Mouse (Mus musculus): Measurements from ENCODE around the gene Zfp956. TPM values are rescaled to one million over a fixed set of nuclear protein-coding genes. Genes with fewer than 3 reads are reported as not detected.
"Not testable (repeated sequence)": the region's sequence is repeated elsewhere in the genome, so short reads cannot be mapped to it uniquely, and the experiment has no call there.

Gene Zfp956
- polyA plus RNA-seq, 1 experiment from 2014 or later: 1.4 TPM

DNA sequence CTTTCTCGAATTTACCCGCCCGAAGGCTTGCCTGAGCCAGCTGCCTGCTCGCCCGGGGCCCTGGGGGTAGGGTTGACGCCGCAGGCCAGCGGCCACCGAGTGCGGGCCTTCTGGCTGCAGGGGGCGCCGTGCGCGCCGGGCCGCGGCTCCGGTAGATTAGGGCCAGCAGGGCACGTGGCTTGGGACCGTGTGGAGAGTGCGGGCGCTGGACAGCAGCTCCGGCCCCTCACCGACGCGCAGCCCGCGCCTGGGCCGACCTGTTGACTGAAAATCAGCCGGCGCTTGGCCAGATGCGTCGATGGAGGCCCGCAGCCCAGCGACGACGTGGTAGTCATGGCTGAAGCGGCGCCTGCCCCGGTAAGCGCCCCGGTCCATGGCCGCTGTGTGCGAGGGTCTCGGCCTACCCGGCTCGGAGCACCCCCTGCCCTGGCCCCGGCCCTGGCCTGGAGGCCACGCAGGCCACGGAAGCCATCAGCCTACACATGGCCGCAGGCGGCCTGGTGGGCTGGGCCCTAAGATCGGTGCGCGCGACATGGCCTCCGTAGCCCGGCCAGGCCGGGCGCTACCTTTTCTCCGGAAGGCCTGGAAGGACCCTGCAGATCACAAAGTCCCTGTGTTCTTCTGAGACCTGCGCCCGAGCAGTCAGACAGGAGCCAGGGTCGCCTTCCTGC lies 10.0 kb upstream of the Zfp956 start:
- no peak overlapping the region for H3K27ac ChIP-seq
- WGBS (ENCODE audit: missing documents): 25% methylated on average over 63 of the region's 64 CpGs

GRCm38 (mm10) chr6:47943721-47944120 lies 9.5 kb upstream of the Zfp956 start:
- H3K4me3 ChIP-seq (ENCODE audit: inconsistent target): peak overlapping the region; percentile 7; the same call in 1 of the 2 replicates
- 66% methylated on average over 3 of the region's 3 CpGs for WGBS (ENCODE audit: missing documents)
- no peak overlapping the region for H3K27ac ChIP-seq
- no peaks in the 10 kb centered on the region for H3K36me3 ChIP-seq (ENCODE audit: inconsistent target)
- no peaks in the 10 kb centered on the region for H3K79me2 ChIP-seq (ENCODE audit: inconsistent target)

More for the DNA sequence above, 10.0 kb upstream of the Zfp956 start:
- H3K79me2 ChIP-seq (ENCODE audit: inconsistent target): no peaks in the 10 kb centered on the region
- H3K36me3 ChIP-seq (ENCODE audit: inconsistent target): no peaks in the 10 kb centered on the region
- peak overlapping the region; percentile 7; the same call in 1 of the 2 replicates for H3K4me3 ChIP-seq (ENCODE audit: inconsistent target)

- Histone ChIP-seq H3K27ac (no peak overlapping the region), H3K4me3 (ENCODE audit: inconsistent target) (no peak overlapping the region), H3K36me3 (ENCODE audit: inconsistent target) (no peaks in the 10 kb centered on the region), H3K79me2 (ENCODE audit: inconsistent target) (no peaks in the 10 kb centered on the region)
- 97% methylated on average over 4 of the region's 4 CpGs for WGBS (ENCODE audit: missing documents)
Observed at GRCm38 (mm10) chr6:47947388-47947787, 5.8 kb upstream of the Zfp956 start.

GRCm38 (mm10) chr6:47954425-47954824 lies 1.2 kb downstream of the Zfp956 start:
- Histone ChIP-seq H3K79me2 (ENCODE audit: inconsistent target) (no peaks in the 10 kb centered on the region), H3K27ac (no peak overlapping the region), H3K36me3 (ENCODE audit: inconsistent target) (no peaks in the 10 kb centered on the region), H3K4me3 (ENCODE audit: inconsistent target) (no peak overlapping the region; the same call in 1 of the 2 replicates)
- 77% methylated on average over 3 of the region's 3 CpGs for WGBS (ENCODE audit: missing documents)

GRCm38 (mm10) chr6:47957816-47958215 lies 4.6 kb downstream of the Zfp956 start:
- Histone ChIP-seq H3K36me3 (ENCODE audit: inconsistent target) (peaks cover 6% of the 10 kb centered on the region; the same call in 1 of the 2 replicates), H3K27ac (no peak overlapping the region), H3K79me2 (ENCODE audit: inconsistent target) (no peaks in the 10 kb centered on the region), H3K4me3 (ENCODE audit: inconsistent target) (no peak overlapping the region)

- no peak overlapping the region for H3K27ac ChIP-seq
- H3K4me3 ChIP-seq (ENCODE audit: inconsistent target): no peak overlapping the region
- H3K36me3 ChIP-seq (ENCODE audit: inconsistent target): peaks cover 18% of the 10 kb centered on the region; the same call in 1 of the 2 replicates
- no peaks in the 10 kb centered on the region for H3K79me2 ChIP-seq (ENCODE audit: inconsistent target)
- WGBS (ENCODE audit: missing documents): 95% methylated on average over 5 of the region's 6 CpGs
Observed at GRCm38 (mm10) chr6:47960685-47961421, 7.7 kb downstream of the Zfp956 start.

GRCm38 (mm10) chr6:47963051-47963450 lies 9.9 kb downstream of the Zfp956 start:
- no peak overlapping the region for H3K27ac ChIP-seq

DNA sequence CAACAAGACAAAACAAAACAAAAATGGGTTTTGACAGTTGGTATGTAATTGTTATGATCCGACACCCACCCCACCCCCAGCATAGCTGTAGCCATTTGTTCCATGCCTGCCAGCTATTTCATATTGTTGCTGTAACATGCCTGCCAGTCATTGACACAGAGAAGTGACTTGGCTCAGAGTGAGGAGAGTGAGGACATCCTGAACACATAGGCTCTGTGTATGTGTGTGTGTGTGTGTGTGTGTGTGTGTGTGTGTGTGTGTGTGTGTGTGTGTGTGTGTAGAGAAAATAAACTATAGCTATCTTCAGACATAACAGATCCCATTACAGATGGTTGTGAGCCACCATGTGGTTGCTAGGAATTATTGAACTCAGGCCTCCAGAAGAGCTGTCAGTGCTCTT lies 15.0 kb downstream of the Zfp956 start:
- not testable (repeated sequence) for H3K36me3 ChIP-seq (ENCODE audit: inconsistent target); H3K27ac ChIP-seq; H3K4me3 ChIP-seq (ENCODE audit: inconsistent target); H3K79me2 ChIP-seq (ENCODE audit: inconsistent target)
- 83% methylated on average over 1 of the region's 1 CpGs for WGBS (ENCODE audit: missing documents)

More at GRCm38 (mm10) chr6:47963051-47963450, 9.9 kb downstream of the Zfp956 start:
- Histone ChIP-seq H3K4me3 (ENCODE audit: inconsistent target) (no peak overlapping the region), H3K79me2 (ENCODE audit: inconsistent target) (no peaks in the 10 kb centered on the region), H3K36me3 (ENCODE audit: inconsistent target) (peaks cover 18% of the 10 kb centered on the region; the same call in 1 of the 2 replicates)
- WGBS (ENCODE audit: missing documents): 88% methylated on average over 7 of the region's 7 CpGs

- Histone ChIP-seq H3K79me2 (ENCODE audit: inconsistent target) (no peaks in the 10 kb centered on the region), H3K27ac (no peak overlapping the region), H3K36me3 (ENCODE audit: inconsistent target) (no peaks in the 10 kb centered on the region), H3K4me3 (ENCODE audit: inconsistent target) (no peak overlapping the region)
- WGBS (ENCODE audit: missing documents): 92% methylated on average over 1 of the region's 1 CpGs
Observed at GRCm38 (mm10) chr6:47974599-47974998, 21.4 kb downstream of the Zfp956 start.

GRCm38 (mm10) chr6:47978897-47979368 lies 25.7 kb downstream of the Zfp956 start:
- H3K36me3 ChIP-seq (ENCODE audit: inconsistent target): no peaks in the 10 kb centered on the region
- no peak overlapping the region for H3K27ac ChIP-seq
- no peak overlapping the region for H3K4me3 ChIP-seq (ENCODE audit: inconsistent target)
- WGBS (ENCODE audit: missing documents): 11% methylated on average over 6 of the region's 6 CpGs
- no peaks in the 10 kb centered on the region for H3K79me2 ChIP-seq (ENCODE audit: inconsistent target)

- WGBS (ENCODE audit: missing documents): 41% methylated on average over 2 of the region's 2 CpGs
- Histone ChIP-seq H3K36me3 (ENCODE audit: inconsistent target) (no peaks in the 10 kb centered on the region), H3K27ac (no peak overlapping the region), H3K79me2 (ENCODE audit: inconsistent target) (no peaks in the 10 kb centered on the region), H3K4me3 (ENCODE audit: inconsistent target) (no peak overlapping the region)
Observed at GRCm38 (mm10) chr6:47983936-47984335, 30.7 kb downstream of the Zfp956 start.

DNA sequence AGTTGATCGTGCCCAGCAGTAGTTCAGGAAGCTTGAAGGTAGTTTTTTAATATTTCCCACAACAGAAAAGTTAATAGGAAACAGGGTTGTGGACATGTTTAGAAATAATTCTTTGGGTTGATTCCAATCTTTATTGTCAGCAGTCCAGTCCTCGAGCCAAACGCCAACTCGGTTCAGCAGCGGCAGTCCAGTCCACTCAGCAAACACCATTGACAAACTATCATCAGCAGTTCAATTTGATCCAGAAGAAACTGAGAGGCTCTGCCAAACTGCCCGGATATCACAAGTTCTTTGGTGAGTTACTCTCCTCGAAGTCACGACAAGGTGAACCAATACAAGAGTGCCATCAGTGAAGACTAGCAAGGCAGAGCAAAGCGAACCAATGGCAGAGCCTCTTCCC lies 42.5 kb downstream of the Zfp956 start:
- 92% methylated on average over 9 of the region's 9 CpGs for WGBS (ENCODE audit: missing documents)
- H3K27ac ChIP-seq: no peak overlapping the region
- H3K79me2 ChIP-seq (ENCODE audit: inconsistent target): no peaks in the 10 kb centered on the region
- no peak overlapping the region for H3K4me3 ChIP-seq (ENCODE audit: inconsistent target)
- H3K36me3 ChIP-seq (ENCODE audit: inconsistent target): no peaks in the 10 kb centered on the region

- H3K4me3 ChIP-seq (ENCODE audit: inconsistent target): no peak overlapping the region
- no peaks in the 10 kb centered on the region for H3K79me2 ChIP-seq (ENCODE audit: inconsistent target)
- WGBS (ENCODE audit: missing documents): 85% methylated on average over 7 of the region's 8 CpGs
- H3K27ac ChIP-seq: no peak overlapping the region
- H3K36me3 ChIP-seq (ENCODE audit: inconsistent target): no peaks in the 10 kb centered on the region
Observed at GRCm38 (mm10) chr6:48010727-48011126, 57.5 kb downstream of the Zfp956 start.
